Mouse (Mus musculus): Measurements from ENCODE around the gene Klrd1. TPM values are rescaled to one million over a fixed set of nuclear protein-coding genes. Genes with fewer than 3 reads are reported as not detected.

The Klrd1 gene
- total RNA-seq, 1 experiment: not detected

DNA sequence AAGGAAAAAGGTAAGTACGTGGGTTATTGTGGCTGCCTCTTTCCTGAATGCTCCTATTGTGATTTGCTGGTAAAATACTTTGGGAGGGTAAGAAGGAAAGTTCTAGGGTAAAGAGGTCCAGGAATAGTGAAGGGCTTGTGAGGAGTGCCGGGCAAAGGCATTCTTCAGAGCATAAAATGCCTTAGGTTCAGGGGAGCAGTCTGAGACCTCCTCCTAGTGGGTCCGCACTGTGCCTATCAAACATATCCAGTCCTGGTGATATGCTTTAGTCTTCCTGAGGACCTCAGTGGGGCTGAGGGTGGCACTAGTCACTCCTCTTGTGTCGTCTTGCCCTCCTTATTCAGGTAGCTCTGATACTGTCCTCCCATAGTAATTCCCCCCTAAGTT, 31.9 kb upstream of the Klrd1 start:
- no peak for DNase-seq (ENCODE audit: low read depth, low spot score)
- Histone ChIP-seq H3K4me1 (ENCODE audit: control insufficient read depth in 2 of 2, insufficient read depth in 2 of 2, low read length in 2 of 2, poor library complexity in 1 of 2) (no peaks in the 10 kb centered on the region), H3K9me3 (ENCODE audit: control insufficient read depth, insufficient read depth, low read depth, low read length) (no peaks in the 10 kb centered on the region), H3K36me3 (ENCODE audit: control insufficient read depth, insufficient read depth, low read length, poor library complexity, severe bottlenecking) (no peaks in the 10 kb centered on the region), H3K27ac (ENCODE audit: insufficient read depth, low read depth, low read length, poor library complexity, severe bottlenecking) (no peak overlapping the region), H3K9ac (ENCODE audit: insufficient read depth, low read depth, low read length, poor library complexity, severe bottlenecking) (no peak overlapping the region), H3K4me3 (ENCODE audit: insufficient read depth in 1 of 2, low read depth in 1 of 2, low read length in 2 of 2, poor library complexity in 1 of 2, severe bottlenecking in 1 of 2) (no peak overlapping the region)
- in situ Hi-C loops (cut with MboI; ENCODE audit: low sequenced_read_pairs in 2 of 2, unreplicated experiment in 2 of 2): no loop called here
- TF ChIP-seq HCFC1 (IDR thresholded peaks at IDR 0.05; ENCODE audit: borderline replicate concordance, insufficient read depth, low read length): no peak
- TF ChIP-seq CHD2 (IDR thresholded peaks at IDR 0.05; ENCODE audit: low read depth, low read length): no peak
- TF ChIP-seq ZC3H11A (IDR thresholded peaks at IDR 0.05; ENCODE audit: borderline replicate concordance, low read depth, low read length): no peak
- TF ChIP-seq ZNF384 (IDR thresholded peaks at IDR 0.05; ENCODE audit: low read depth, low read length): no peak
- no peak for TF ChIP-seq MAFK (IDR thresholded peaks at IDR 0.05; ENCODE audit: insufficient read depth, low read depth, low read length)

DNA sequence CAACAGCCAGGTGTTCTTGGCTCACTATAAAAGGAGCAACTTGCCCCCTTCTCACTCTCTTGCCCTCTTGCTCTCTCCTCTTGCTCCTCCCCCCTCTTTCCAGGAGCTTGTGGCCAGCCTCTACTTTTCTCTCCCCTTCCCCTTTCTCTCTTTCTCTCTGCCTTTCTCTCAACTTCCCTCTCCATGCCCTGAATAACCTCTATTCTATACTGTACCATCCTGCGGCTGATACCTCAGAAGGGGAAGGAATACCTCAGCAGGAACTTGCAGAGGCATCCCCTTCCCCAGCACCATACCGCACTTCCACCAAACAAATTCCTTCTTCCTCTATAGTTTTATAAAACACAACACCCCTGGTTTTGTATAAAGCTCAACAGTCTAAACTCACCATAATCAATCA, 26.3 kb upstream of the Klrd1 start:
- H3K4me1 ChIP-seq (ENCODE audit: control insufficient read depth in 2 of 2, insufficient read depth in 2 of 2, low read length in 2 of 2, poor library complexity in 1 of 2): no peaks in the 10 kb centered on the region
- no peaks in the 10 kb centered on the region for H3K36me3 ChIP-seq (ENCODE audit: control insufficient read depth, insufficient read depth, low read length, poor library complexity, severe bottlenecking)
- no peak for DNase-seq (ENCODE audit: low read depth, low spot score)
- no peaks in the 10 kb centered on the region for H3K9me3 ChIP-seq (ENCODE audit: control insufficient read depth, insufficient read depth, low read depth, low read length)
- TF ChIP-seq ZNF384 (IDR thresholded peaks at IDR 0.05; ENCODE audit: low read depth, low read length) (no peak), CHD2 (IDR thresholded peaks at IDR 0.05; ENCODE audit: low read depth, low read length) (no peak), MAFK (IDR thresholded peaks at IDR 0.05; ENCODE audit: insufficient read depth, low read depth, low read length) (no peak), ZC3H11A (IDR thresholded peaks at IDR 0.05; ENCODE audit: borderline replicate concordance, low read depth, low read length) (no peak), HCFC1 (IDR thresholded peaks at IDR 0.05; ENCODE audit: borderline replicate concordance, insufficient read depth, low read length) (no peak)
- no peak overlapping the region for H3K9ac ChIP-seq (ENCODE audit: insufficient read depth, low read depth, low read length, poor library complexity, severe bottlenecking)
- H3K27ac ChIP-seq (ENCODE audit: insufficient read depth, low read depth, low read length, poor library complexity, severe bottlenecking): no peak overlapping the region
- in situ Hi-C loops (cut with MboI; ENCODE audit: low sequenced_read_pairs in 2 of 2, unreplicated experiment in 2 of 2): no loop called here
- H3K4me3 ChIP-seq (ENCODE audit: insufficient read depth in 1 of 2, low read depth in 1 of 2, low read length in 2 of 2, poor library complexity in 1 of 2, severe bottlenecking in 1 of 2): no peak overlapping the region

DNA sequence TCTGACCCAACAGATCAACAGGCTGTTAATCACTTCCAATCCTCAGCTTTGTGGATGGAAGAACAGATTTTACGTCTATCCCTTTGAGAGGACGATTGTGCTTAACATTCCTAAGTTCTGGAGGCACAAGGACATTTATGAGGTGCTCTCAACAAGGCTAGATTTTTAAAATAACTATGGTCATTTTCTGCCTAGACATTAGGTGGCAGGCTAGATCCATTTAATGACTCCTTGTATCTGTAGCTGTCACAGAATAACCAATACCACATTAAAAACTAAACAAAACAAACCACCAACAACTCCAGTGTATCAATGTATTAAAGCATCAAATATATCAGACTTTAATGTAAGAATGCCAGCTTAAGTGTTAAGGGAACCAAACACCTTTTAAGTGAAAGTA, 16.3 kb upstream of the Klrd1 start:
- Histone ChIP-seq H3K4me3 (ENCODE audit: insufficient read depth in 1 of 2, low read depth in 1 of 2, low read length in 2 of 2, poor library complexity in 1 of 2, severe bottlenecking in 1 of 2) (no peak overlapping the region), H3K9ac (ENCODE audit: insufficient read depth, low read depth, low read length, poor library complexity, severe bottlenecking) (no peak overlapping the region), H3K36me3 (ENCODE audit: control insufficient read depth, insufficient read depth, low read length, poor library complexity, severe bottlenecking) (no peaks in the 10 kb centered on the region), H3K4me1 (ENCODE audit: control insufficient read depth in 2 of 2, insufficient read depth in 2 of 2, low read length in 2 of 2, poor library complexity in 1 of 2) (no peaks in the 10 kb centered on the region), H3K9me3 (ENCODE audit: control insufficient read depth, insufficient read depth, low read depth, low read length) (no peaks in the 10 kb centered on the region), H3K27ac (ENCODE audit: insufficient read depth, low read depth, low read length, poor library complexity, severe bottlenecking) (no peak overlapping the region)
- in situ Hi-C loops (cut with MboI; ENCODE audit: low sequenced_read_pairs in 2 of 2, unreplicated experiment in 2 of 2): no loop called here
- TF ChIP-seq CHD2 (IDR thresholded peaks at IDR 0.05; ENCODE audit: low read depth, low read length) (no peak), ZNF384 (IDR thresholded peaks at IDR 0.05; ENCODE audit: low read depth, low read length) (no peak), MAFK (IDR thresholded peaks at IDR 0.05; ENCODE audit: insufficient read depth, low read depth, low read length) (no peak), ZC3H11A (IDR thresholded peaks at IDR 0.05; ENCODE audit: borderline replicate concordance, low read depth, low read length) (no peak), HCFC1 (IDR thresholded peaks at IDR 0.05; ENCODE audit: borderline replicate concordance, insufficient read depth, low read length) (no peak)
- DNase-seq (ENCODE audit: low read depth, low spot score): no peak

DNA sequence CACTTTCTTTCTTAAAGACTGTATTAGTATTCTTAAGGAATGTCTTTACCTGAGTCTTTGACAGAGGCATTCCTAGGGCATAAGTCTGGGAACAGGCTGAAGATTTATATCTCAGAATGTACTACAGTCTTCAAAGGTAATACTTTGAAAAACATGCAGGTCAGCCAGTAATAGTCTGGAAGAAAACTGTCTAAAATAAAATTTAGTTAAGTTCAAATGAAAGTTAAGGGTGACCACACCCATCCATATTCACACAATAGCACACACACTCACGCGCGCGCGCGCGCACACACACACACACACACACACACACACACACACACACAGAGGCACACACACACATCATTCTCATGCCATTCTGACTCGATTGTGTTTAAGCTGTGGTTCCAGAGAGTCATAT, 14.0 kb upstream of the Klrd1 start, which contains the start of gene Klre1:
Gene Klre1 (plus strand): TSS at position 301 of the 400 bp plus-strand sequence.
- in situ Hi-C loops (cut with MboI; ENCODE audit: low sequenced_read_pairs in 2 of 2, unreplicated experiment in 2 of 2): no loop called here
- no peak for DNase-seq (ENCODE audit: low read depth, low spot score)
- Histone ChIP-seq H3K27ac (ENCODE audit: insufficient read depth, low read depth, low read length, poor library complexity, severe bottlenecking) (no peak within 1 kb of the TSS), H3K4me1 (ENCODE audit: control insufficient read depth in 2 of 2, insufficient read depth in 2 of 2, low read length in 2 of 2, poor library complexity in 1 of 2) (no peaks in the 10 kb centered on the region), H3K36me3 (ENCODE audit: control insufficient read depth, insufficient read depth, low read length, poor library complexity, severe bottlenecking) (no peaks in the 10 kb centered on the region), H3K4me3 (ENCODE audit: insufficient read depth in 1 of 2, low read depth in 1 of 2, low read length in 2 of 2, poor library complexity in 1 of 2, severe bottlenecking in 1 of 2) (no peak within 1 kb of the TSS), H3K9me3 (ENCODE audit: control insufficient read depth, insufficient read depth, low read depth, low read length) (no peaks in the 10 kb centered on the region), H3K9ac (ENCODE audit: insufficient read depth, low read depth, low read length, poor library complexity, severe bottlenecking) (no peak within 1 kb of the TSS)
- TF ChIP-seq ZNF384 (IDR thresholded peaks at IDR 0.05; ENCODE audit: low read depth, low read length) (no peak), ZC3H11A (IDR thresholded peaks at IDR 0.05; ENCODE audit: borderline replicate concordance, low read depth, low read length) (no peak), CHD2 (IDR thresholded peaks at IDR 0.05; ENCODE audit: low read depth, low read length) (no peak), HCFC1 (IDR thresholded peaks at IDR 0.05; ENCODE audit: borderline replicate concordance, insufficient read depth, low read length) (no peak), MAFK (IDR thresholded peaks at IDR 0.05; ENCODE audit: insufficient read depth, low read depth, low read length) (no peak)

DNA sequence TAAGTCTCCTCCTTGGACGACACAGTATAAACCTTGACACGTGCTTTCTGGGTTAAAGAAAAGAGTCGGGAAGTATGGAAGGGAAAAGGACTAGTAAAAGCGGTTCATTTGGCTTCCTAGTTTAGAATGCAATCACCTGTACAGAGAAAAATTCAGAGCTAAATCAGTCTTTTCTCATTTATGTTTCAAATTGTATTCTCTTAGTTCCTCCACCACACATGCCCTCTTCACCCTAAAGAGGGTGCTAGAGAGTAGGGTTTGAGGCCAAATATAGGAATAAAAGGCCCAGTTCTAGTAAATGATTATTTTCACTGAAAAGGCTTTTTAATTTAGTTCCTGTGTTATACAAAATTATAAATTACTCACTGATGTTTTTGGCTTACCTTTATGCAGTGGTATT, 10.3 kb upstream of the Klrd1 start:
- TF ChIP-seq HCFC1 (IDR thresholded peaks at IDR 0.05; ENCODE audit: borderline replicate concordance, insufficient read depth, low read length): no peak
- no peak for TF ChIP-seq ZNF384 (IDR thresholded peaks at IDR 0.05; ENCODE audit: low read depth, low read length)
- TF ChIP-seq ZC3H11A (IDR thresholded peaks at IDR 0.05; ENCODE audit: borderline replicate concordance, low read depth, low read length): no peak
- TF ChIP-seq CHD2 (IDR thresholded peaks at IDR 0.05; ENCODE audit: low read depth, low read length): no peak
- TF ChIP-seq MAFK (IDR thresholded peaks at IDR 0.05; ENCODE audit: insufficient read depth, low read depth, low read length): no peak
- no peak overlapping the region for H3K4me3 ChIP-seq (ENCODE audit: insufficient read depth in 1 of 2, low read depth in 1 of 2, low read length in 2 of 2, poor library complexity in 1 of 2, severe bottlenecking in 1 of 2)
- in situ Hi-C loops (cut with MboI; ENCODE audit: low sequenced_read_pairs in 2 of 2, unreplicated experiment in 2 of 2): no loop called here
- H3K9me3 ChIP-seq (ENCODE audit: control insufficient read depth, insufficient read depth, low read depth, low read length): no peaks in the 10 kb centered on the region
- no peak overlapping the region for H3K9ac ChIP-seq (ENCODE audit: insufficient read depth, low read depth, low read length, poor library complexity, severe bottlenecking)
- DNase-seq (ENCODE audit: low read depth, low spot score): no peak
- no peak overlapping the region for H3K27ac ChIP-seq (ENCODE audit: insufficient read depth, low read depth, low read length, poor library complexity, severe bottlenecking)
- H3K4me1 ChIP-seq (ENCODE audit: control insufficient read depth in 2 of 2, insufficient read depth in 2 of 2, low read length in 2 of 2, poor library complexity in 1 of 2): no peaks in the 10 kb centered on the region
- H3K36me3 ChIP-seq (ENCODE audit: control insufficient read depth, insufficient read depth, low read length, poor library complexity, severe bottlenecking): no peaks in the 10 kb centered on the region
